Mouse (Mus musculus): ENCODE data around the gene Tnxb.

Gene Tnxb

GRCm38 (mm10) chr17:34643379-34643778 is 27.0 kb upstream of the Tnxb start:
- DNase-seq (ENCODE audit: low read depth in 2 of 2, low spot score in 2 of 2), result no peak

DNA sequence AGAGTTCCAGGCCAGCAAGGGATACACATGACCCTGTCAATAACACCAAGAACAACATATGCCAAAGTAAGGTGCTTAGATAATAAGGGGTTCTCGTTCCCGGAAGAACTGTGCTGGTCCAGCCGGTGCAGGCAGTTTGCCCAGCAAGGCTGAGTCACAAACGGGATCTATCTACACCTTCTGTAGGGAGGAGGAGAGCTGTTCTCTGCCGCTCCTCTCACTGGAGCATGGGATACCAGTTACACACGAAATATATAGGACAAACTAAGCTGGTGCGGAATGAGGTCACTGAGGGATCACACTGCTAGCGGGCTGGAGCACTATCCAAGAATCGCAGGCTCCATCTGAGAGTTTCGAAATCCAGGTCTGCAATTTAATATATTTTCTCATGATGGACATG is 26.4 kb upstream of the Tnxb start:
- no peak for DNase-seq (ENCODE audit: low read depth in 2 of 2, low spot score in 2 of 2)

- peak; percentile 92 to 97 for DNase-seq (ENCODE audit: low read depth in 2 of 2, low spot score in 2 of 2)
These were observed 25.7 kb upstream of the Tnxb start, which contains the start of gene Fkbpl for GRCm38 (mm10) chr17:34644608-34645007. Fkbpl (plus strand) TSS chr17:34644764.

- DNase-seq (ENCODE audit: low read depth in 2 of 2, low spot score in 2 of 2), result no peak
These were observed 25.0 kb upstream of the Tnxb start for GRCm38 (mm10) chr17:34645256-34645829.

DNA sequence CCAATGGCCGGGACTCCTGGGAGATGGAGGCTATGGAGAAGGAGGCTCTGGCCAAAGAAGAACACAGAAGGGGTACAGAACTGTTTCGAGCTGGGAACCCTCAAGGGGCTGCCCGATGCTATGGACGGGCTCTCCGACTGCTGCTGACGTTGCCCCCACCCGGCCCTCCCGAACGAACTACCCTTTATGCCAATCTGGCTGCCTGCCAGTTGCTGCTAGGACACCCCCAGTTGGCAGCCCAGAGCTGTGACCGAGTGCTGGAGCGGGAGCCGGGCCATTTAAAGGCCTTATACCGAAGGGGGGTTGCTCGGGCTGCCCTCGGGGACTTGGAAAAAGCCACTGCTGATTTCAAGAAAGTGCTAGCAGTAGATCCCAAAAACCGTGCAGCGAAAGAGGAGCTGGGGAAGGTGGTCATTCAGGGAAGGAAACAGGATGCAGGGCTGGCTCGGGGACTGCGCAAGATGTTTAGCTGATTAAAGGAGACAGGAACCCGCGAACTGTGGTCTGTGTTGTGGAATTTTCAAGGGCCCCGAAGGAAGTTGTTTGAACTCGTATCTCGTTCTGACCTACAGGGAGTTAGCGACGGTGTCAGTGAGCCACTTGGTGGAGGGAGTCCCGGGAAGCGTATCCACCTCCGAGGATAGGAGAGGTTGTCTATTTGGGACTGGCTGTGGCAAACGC is 24.4 kb upstream of the Tnxb start:
- no peak for DNase-seq (ENCODE audit: low read depth in 2 of 2, low spot score in 2 of 2)

DNA sequence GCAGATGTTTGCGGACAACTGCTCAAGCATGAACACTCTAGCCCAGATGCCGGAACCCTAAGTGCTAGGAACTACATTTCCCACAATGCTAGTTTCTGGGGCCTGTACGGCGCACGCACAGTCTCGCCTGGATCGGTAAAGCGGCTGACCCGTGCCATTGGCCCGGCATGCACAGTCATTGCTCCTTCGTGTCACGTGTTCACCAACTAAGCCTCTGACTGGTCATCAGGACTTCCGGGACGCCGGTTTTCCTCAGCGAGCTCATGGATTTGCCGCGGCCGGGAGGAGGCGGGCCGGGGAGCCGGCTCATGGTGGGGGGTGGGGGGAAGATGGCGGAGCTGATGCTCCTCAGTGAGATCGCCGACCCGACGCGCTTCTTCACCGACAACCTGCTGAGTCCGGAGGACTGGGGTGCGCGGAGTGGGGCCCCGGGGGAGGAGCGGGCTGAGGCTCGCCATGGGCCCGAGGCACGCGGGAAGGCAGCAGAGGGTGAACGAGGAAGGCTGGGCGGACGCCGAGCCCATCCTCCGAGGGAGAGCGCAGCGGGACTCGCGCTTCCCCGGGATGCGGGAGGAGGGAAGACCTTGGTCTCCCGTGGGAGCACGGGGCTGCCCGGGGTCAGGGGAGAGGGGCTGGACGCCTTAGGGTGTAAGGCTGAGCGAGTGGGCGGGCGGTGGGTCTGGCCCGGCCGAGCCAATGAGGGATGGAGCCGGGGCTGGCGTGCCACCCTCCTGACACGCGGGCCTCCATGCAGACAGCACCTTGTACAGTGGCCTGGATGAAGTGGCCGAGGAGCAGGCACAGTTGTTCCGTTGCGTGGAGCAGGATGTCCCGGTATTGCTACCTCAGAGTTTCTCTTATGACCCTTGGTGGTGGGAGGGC is 23.2 kb upstream of the Tnxb start, which contains the start of gene Atf6b:
Atf6b (plus strand) TSS at position 241 of the 882 bp plus-strand sequence.
- peak; percentile 91 to 92 for DNase-seq (ENCODE audit: low read depth in 2 of 2, low spot score in 2 of 2)

DNA sequence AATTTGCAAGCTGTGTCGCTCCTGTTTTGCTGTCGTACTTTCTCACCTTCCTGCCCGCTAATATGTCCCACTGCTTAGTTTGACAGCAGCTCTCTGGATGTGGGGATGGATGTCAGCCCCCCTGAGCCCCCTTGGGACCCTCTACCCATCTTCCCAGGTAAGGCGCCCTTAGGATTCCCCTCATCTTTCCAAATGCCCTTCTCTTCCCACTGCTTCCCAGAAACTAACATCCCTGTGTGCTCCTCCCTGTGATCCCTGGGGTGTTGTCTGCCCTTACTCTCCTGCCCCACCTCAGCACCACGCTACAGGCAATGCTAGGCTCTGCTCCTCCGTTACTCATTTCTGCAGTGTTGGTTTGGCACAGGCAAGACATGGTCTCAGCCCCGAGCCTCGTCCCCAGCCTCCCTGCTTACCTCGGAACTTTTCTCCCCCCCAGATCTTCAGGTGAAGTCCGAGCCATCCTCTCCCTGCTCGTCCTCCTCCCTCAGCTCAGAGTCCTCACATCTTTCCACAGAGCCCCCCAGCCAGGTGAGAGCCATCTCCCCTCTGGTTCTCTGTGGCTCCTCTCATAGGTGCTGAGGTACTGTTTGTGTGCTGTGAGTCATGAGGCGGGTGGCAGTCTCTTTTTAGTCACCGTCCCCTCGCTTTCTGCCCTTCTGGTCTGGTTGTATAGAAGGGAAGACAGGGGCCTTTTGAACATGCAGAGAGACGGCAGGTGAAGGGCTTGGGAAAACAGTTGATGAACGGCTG is 22.0 kb upstream of the Tnxb start:
- DNase-seq (ENCODE audit: low read depth in 2 of 2, low spot score in 2 of 2), result no peak

GRCm38 (mm10) chr17:34649106-34649864 is 21.1 kb upstream of the Tnxb start:
- no peak for DNase-seq (ENCODE audit: low read depth in 2 of 2, low spot score in 2 of 2)

- DNase-seq (ENCODE audit: low read depth in 2 of 2, low spot score in 2 of 2), result no peak
These were observed 19.6 kb upstream of the Tnxb start for GRCm38 (mm10) chr17:34650781-34651180.

DNA sequence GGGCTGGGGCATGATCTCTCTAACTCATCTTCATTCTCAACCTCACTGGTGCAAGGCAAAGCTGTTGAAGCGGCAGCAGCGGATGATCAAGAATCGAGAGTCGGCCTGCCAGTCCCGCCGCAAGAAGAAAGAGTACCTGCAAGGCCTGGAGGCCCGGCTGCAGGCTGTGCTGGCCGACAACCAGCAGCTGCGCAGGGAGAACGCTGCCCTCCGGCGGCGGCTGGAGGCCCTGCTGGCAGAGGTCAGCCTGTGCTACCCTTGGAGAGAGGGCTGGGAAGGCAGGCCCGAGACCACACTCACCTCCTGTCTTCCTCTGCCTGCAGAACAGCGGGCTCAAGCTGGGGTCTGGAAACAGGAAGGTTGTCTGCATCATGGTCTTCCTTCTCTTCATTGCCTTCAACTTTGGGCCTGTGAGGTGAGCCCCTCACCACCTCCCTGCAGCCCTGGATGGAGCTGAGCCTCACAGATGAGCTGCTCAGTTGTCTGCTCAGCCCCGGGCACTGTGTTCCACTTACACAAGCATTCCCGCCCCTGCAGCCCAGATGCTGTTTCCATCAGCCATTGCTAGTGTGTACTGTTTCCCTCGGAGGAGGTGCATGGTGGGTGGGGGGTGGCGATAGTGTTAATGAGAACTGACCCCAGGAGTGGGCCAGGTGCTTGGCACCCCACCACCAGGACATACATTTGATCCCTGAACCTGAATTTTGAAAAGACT is 18.7 kb upstream of the Tnxb start:
- no peak for DNase-seq (ENCODE audit: low read depth in 2 of 2, low spot score in 2 of 2)

DNA sequence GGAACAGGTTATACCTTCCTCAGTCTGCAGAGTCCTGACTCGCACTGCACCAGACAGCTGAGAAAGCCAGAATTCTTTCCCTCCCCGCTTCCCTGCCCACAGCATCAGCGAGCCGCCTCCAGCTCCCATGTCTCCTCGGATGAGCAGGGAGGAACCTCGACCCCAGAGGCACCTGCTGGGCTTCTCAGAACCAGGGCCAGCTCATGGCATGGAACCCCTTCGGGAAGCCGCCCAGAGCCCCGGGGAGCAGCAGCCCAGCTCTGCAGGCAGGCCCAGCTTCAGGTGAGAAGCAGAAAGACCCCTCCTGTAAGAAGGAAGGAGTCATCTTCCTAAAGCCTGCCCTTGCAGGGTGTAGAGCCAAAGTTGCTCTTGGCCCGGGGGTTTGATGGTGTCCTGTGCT is 17.8 kb upstream of the Tnxb start:
- no peak for DNase-seq (ENCODE audit: low read depth in 2 of 2, low spot score in 2 of 2)

GRCm38 (mm10) chr17:34652985-34653384 is 17.4 kb upstream of the Tnxb start:
- no peak for DNase-seq (ENCODE audit: low read depth in 2 of 2, low spot score in 2 of 2)

GRCm38 (mm10) chr17:34653746-34654285 is 16.5 kb upstream of the Tnxb start:
- peak; percentile 42 to 60 for DNase-seq (ENCODE audit: low read depth in 2 of 2, low spot score in 2 of 2)

- DNase-seq (ENCODE audit: low read depth in 2 of 2, low spot score in 2 of 2), result no peak
These were observed 15.9 kb upstream of the Tnxb start for GRCm38 (mm10) chr17:34654392-34654791.

GRCm38 (mm10) chr17:34655160-34655559 is 15.2 kb upstream of the Tnxb start:
- no peak for DNase-seq (ENCODE audit: low read depth in 2 of 2, low spot score in 2 of 2)

GRCm38 (mm10) chr17:34655581-34655991 is 14.7 kb upstream of the Tnxb start:
- DNase-seq (ENCODE audit: low read depth in 2 of 2, low spot score in 2 of 2), result no peak

- DNase-seq (ENCODE audit: low read depth in 2 of 2, low spot score in 2 of 2), result no peak
These were observed 13.7 kb upstream of the Tnxb start for GRCm38 (mm10) chr17:34656666-34657065.

DNA sequence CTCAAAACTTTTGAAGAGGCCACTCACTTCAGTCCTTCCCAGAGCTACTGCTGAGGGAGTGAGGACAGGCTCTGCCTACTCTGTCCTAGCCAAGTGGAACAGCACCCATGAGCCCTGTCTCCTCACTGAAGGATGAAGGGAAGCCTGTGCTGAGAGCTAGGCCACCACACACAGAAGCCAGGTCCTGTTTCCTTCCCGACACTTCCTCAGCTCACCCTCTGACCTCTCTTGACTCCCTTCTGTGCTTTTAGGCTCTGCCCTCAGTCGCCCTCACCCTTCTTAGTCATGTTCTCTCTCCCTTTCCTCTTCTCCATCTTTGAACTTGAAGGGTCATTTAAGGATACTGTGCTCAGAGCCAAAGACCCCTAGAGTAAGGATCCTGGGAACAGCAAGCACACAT is 13.1 kb upstream of the Tnxb start:
- no peak for DNase-seq (ENCODE audit: low read depth in 2 of 2, low spot score in 2 of 2)

GRCm38 (mm10) chr17:34658145-34658544 is 12.2 kb upstream of the Tnxb start:
- no peak for DNase-seq (ENCODE audit: low read depth in 2 of 2, low spot score in 2 of 2)

DNA sequence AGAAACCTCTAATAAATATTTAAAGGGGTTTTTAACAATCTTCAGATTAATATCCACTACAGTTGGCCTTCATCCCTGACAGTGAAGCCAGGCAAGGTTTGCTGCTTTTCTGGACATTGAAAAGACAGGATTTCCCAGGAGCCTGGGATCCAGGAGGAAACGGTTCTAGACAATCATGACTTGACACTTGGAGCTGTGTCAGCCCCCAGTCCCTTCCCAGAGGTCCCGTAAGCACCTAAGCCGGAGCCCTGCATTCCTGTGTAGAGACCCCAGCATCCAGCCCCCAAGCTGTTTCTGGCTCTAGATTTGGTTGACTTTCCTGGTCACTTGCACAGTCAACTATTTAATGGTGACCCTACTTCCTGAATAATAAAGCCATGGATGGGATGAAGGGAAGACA is 11.7 kb upstream of the Tnxb start:
- no peak for DNase-seq (ENCODE audit: low read depth in 2 of 2, low spot score in 2 of 2)

Measured in CD8-positive naive resting alpha-beta T cell, adult 2 months (primary cell).